Mouse (Mus musculus): ENCODE results near the gene Ldb3.

GRCm38 (mm10) chr14:34582740-34583427, 5.6 kb downstream of the Ldb3 start:
- TF ChIP-seq SIN3A (IDR thresholded peaks at IDR 0.05; ENCODE audit: low read length) (no peak), CTCF (IDR thresholded peaks at IDR 0.05 in 2 of 3, conservative IDR thresholded peaks at IDR 0.05 in 1 of 3; ENCODE audit: control insufficient read depth in 1 of 3, insufficient read depth in 1 of 3, low read depth in 2 of 3, low read length in 3 of 3, poor library complexity in 1 of 3, severe bottlenecking in 1 of 3) (no peak), ZNF384 (IDR thresholded peaks at IDR 0.05; ENCODE audit: low read depth, low read length) (no peak), POLR2AphosphoS5 (IDR thresholded peaks at IDR 0.05; ENCODE audit: borderline replicate concordance, low read depth, low read length) (no peak), UBTF (IDR thresholded peaks at IDR 0.05; ENCODE audit: borderline replicate concordance, insufficient read depth, low read depth, low read length) (no peak), RCOR1 (IDR thresholded peaks at IDR 0.05; ENCODE audit: low read depth, low read length) (no peak), MAZ (IDR thresholded peaks at IDR 0.05; ENCODE audit: low read depth, low read length) (no peak), MAX (IDR thresholded peaks at IDR 0.05; ENCODE audit: low read length) (no peak), USF1 (IDR thresholded peaks at IDR 0.05; ENCODE audit: low read depth, low read length) (no peak), KAT2A (conservative IDR thresholded peaks at IDR 0.05; ENCODE audit: low read depth, low read length) (no peak), RAD21 (IDR thresholded peaks at IDR 0.05; ENCODE audit: low read depth, low read length) (no peak), TAL1 (IDR thresholded peaks at IDR 0.05; ENCODE audit: low read length) (no peak)
